ENCODE assay signal across 9 mouse cellular contexts in the genomic region with DNA sequence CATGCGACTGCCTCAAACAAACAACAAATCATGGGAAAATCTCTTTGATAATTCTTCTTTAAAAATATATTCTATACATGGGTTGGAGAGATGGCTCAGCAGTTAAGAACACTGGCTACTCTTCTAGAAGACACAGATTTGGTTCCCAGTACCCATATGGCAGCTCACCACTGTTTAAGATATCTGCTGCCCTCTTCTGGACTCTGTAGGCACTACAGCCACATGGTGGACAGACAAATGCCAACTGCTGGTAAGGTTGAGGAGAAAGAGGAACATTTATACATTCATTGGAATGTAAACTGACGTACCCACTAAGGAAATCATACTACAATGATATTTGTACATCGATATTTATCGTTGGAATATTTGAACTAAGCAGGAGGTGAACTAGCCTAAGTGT. TPM values are rescaled to one million over a fixed set of nuclear protein-coding genes. Genes with fewer than 3 reads are reported as not detected.
DNase-seq lines count a peak whose midpoint lies in the region; ATAC-seq and TF ChIP-seq lines count a peak whose summit lies in the region.
"Had no signal": no experiment of that assay in that cellular context is flagged by ENCODE, and none has a peak within 500 bp of the region (broad histone marks: within the 10 kb centered on the region; RNA-seq: fewer than 3 reads in every experiment).

No protein-coding gene starts in this region.

- 64% methylated on average over 4 of the region's 4 CpGs for WGBS in hindbrain, postnatal 0 days
- WGBS in hindbrain, embryonic 16.5 days = 63% methylated on average over 4 of the region's 4 CpGs

- H3K4me2 ChIP-seq in hindbrain, postnatal 0 days (ENCODE audit: low read depth, low read length) = no peak overlapping the region
- no peak overlapping the region for H3K4me2 ChIP-seq in hindbrain, embryonic 16.5 days (ENCODE audit: low read length)
- H3K4me2 ChIP-seq: limb, embryonic 15.5 days had no signal

- ATAC-seq in hindbrain, postnatal 0 days = no peak
- no peak for ATAC-seq in hindbrain, embryonic 16.5 days
- peak; percentile 78; the same call in 1 of the 2 replicates for ATAC-seq in erythroid progenitor cell, adult 5-6 weeks (replicated peaks; ENCODE audit: low FRiP score, poor library complexity, severe bottlenecking)

- no peak overlapping the region for H3K27ac ChIP-seq in hindbrain, postnatal 0 days
- no peak overlapping the region for H3K27ac ChIP-seq in hindbrain, embryonic 16.5 days (ENCODE audit: low read depth, low read length)
- H3K27ac ChIP-seq: limb, embryonic 15.5 days had no signal

- no peak for DNase-seq in hindbrain, postnatal 0 days (ENCODE audit: low spot score)
- peak; percentile 62 for DNase-seq in ES-CJ7 (ENCODE audit: low read depth, low spot score)
- DNase-seq in spleen, postnatal 14 days (ENCODE audit: low spot score in 2 of 2) = peak; percentile 8 to 33
- no peak for DNase-seq in urinary bladder, adult 18-20 months (ENCODE audit: low spot score in 2 of 2)
- DNase-seq in gastrocnemius, adult 8-10 months (ENCODE audit: low spot score in 2 of 2) = no peak
- no peak for DNase-seq in heart, adult 8-10 months (ENCODE audit: low spot score)

- 0 out of 2 replicates have a peak, but pooled peaks have one; percentile 25 for TF ChIP-seq CTCF in hindbrain, postnatal 0 days (IDR thresholded peaks at IDR 0.05; ENCODE audit: low read depth)

- no peak overlapping the region for H3K4me3 ChIP-seq in hindbrain, postnatal 0 days (ENCODE audit: low read length)
- no peak overlapping the region for H3K4me3 ChIP-seq in hindbrain, embryonic 16.5 days (ENCODE audit: low read length)
- H3K4me3 ChIP-seq: limb, embryonic 15.5 days had no signal

- no peaks in the 10 kb centered on the region for H3K36me3 ChIP-seq in hindbrain, postnatal 0 days (ENCODE audit: insufficient read depth, low read length)
- no peaks in the 10 kb centered on the region for H3K36me3 ChIP-seq in hindbrain, embryonic 16.5 days (ENCODE audit: control insufficient read depth, insufficient read depth, low read length)
- H3K36me3 ChIP-seq: limb, embryonic 15.5 days had no signal

- no peaks in the 10 kb centered on the region for H3K27me3 ChIP-seq in hindbrain, postnatal 0 days (ENCODE audit: insufficient read depth, low read length)
- H3K27me3 ChIP-seq in hindbrain, embryonic 16.5 days (replicated peaks; ENCODE audit: control insufficient read depth, insufficient read depth, low read length) = no peaks in the 10 kb centered on the region
- H3K27me3 ChIP-seq: limb, embryonic 15.5 days had no signal

- H3K9ac ChIP-seq in hindbrain, postnatal 0 days (replicated peaks; ENCODE audit: low read length) = no peak overlapping the region
- no peak overlapping the region for H3K9ac ChIP-seq in hindbrain, embryonic 16.5 days (ENCODE audit: low read depth, low read length)
- H3K9ac ChIP-seq: limb, embryonic 15.5 days had no signal

- H3K9me3 ChIP-seq in hindbrain, postnatal 0 days (ENCODE audit: low read length) = no peaks in the 10 kb centered on the region
- H3K9me3 ChIP-seq in hindbrain, embryonic 16.5 days (ENCODE audit: control insufficient read depth, low read length) = no peaks in the 10 kb centered on the region
- H3K9me3 ChIP-seq: limb, embryonic 15.5 days had no signal

- no peaks in the 10 kb centered on the region for H3K4me1 ChIP-seq in hindbrain, postnatal 0 days (ENCODE audit: insufficient read depth, low read length)
- no peaks in the 10 kb centered on the region for H3K4me1 ChIP-seq in hindbrain, embryonic 16.5 days (ENCODE audit: control insufficient read depth, insufficient read depth, low read depth, low read length)
- H3K4me1 ChIP-seq: limb, embryonic 15.5 days had no signal

RNA-seq across cellular contexts. Expression of a gene that starts 36.7 kb away (rescaled TPM):
- total RNA-seq in hindbrain, postnatal 0 days (2014; rRNA removed) = 28.3 and 34.8 TPM in 2 replicates
- 60.4 and 63.5 TPM in 2 replicates for polyA plus RNA-seq in hindbrain, postnatal 0 days (2015; fragmentation: Nextera tagmentation; extraction: Ambion mirVana)
- polyA plus RNA-seq in hindbrain, embryonic 16.5 days (2015; fragmentation: Nextera tagmentation; extraction: Ambion mirVana) = 63.7 and 70.3 TPM in 2 replicates
- 134 and 151 TPM in 2 replicates for total RNA-seq in erythroid progenitor cell, adult 5-6 weeks (2015; ENCODE audit: low replicate concordance)
- 151 and 200 TPM in 2 replicates for total RNA-seq in erythroid progenitor cell, adult 5-6 weeks (2017; ENCODE audit: low replicate concordance)
- total RNA-seq in gastrocnemius, adult 8-10 months (2022) = 10 to 100 TPM; 15.2 to 23.2 (median 16.8) TPM
- total RNA-seq in heart, adult 8-10 months (2022) = 10 to 100 TPM; 19.5 to 31.6 (median 29.7) TPM

Comparison
In these comparisons a context has a peak if more than half of its experiments do, and no peak if none do; other contexts are left out.
1. DNase-seq: peak in ES-CJ7 (single experiment) and spleen, postnatal 14 days (2 of 2); none in hindbrain, postnatal 0 days (single experiment), urinary bladder, adult 18-20 months (0 of 2), gastrocnemius, adult 8-10 months (0 of 2) and heart, adult 8-10 months (single experiment).